Mouse (Mus musculus): ENCODE measurements around the gene Hsf2.

GRCm38 (mm10) chr10:57549631-57550030 is 63.4 kb downstream of the Hsf2 start:
- TF ChIP-seq POLR2A (IDR thresholded peaks at IDR 0.05; ENCODE audit: low read depth, low read length) (no peak), CTCF (IDR thresholded peaks at IDR 0.05; ENCODE audit: extremely low read depth, insufficient read depth, insufficient read length, insufficient replicate concordance) (no peak)
